Mouse (Mus musculus): Measurements from ENCODE around the gene Kcnk5. TPM values are rescaled to one million over a fixed set of nuclear protein-coding genes. Genes with fewer than 3 reads are reported as not detected.

Kcnk5 gene
- polyA plus RNA-seq (2016; fragmentation: Nextera tagmentation; extraction: Ambion mirVana): 4.4 and 7.1 TPM in 2 replicates

- H3K4me3 ChIP-seq: peak within 1 kb of the TSS; percentile 69
- peaks cover 41% of the 10 kb centered on the region for H3K4me1 ChIP-seq
- H3K9me3 ChIP-seq: no peaks in the 10 kb centered on the region
- H3K27me3 ChIP-seq (ENCODE audit: insufficient read depth, poor library complexity, severe bottlenecking): no peaks in the 10 kb centered on the region
- DNase-seq (ENCODE audit: low spot score): peak; percentile 95
- H3K27ac ChIP-seq: peak within 1 kb of the TSS; percentile 87
- under 1% methylated on average over 36 of the region's 36 CpGs for WGBS
- H3K36me3 ChIP-seq: no peaks in the 10 kb centered on the region
These were observed at the start of gene Kcnk5 for GRCm38 (mm10) chr14:20181466-20181921. Gene Kcnk5 (minus strand): TSS chr14:20181809.

GRCm38 (mm10) chr14:20230063-20230491 is 48.5 kb upstream of the Kcnk5 start:
- DNase-seq (ENCODE audit: low spot score): no peak
- Histone ChIP-seq H3K4me3 (no peak overlapping the region), H3K36me3 (no peaks in the 10 kb centered on the region), H3K27me3 (ENCODE audit: insufficient read depth, poor library complexity, severe bottlenecking) (no peaks in the 10 kb centered on the region; the same call in 1 of the 2 replicates), H3K9me3 (no peaks in the 10 kb centered on the region), H3K4me1 (peaks cover 6% of the 10 kb centered on the region; the same call in 1 of the 2 replicates), H3K27ac (no peak overlapping the region)
- 74% methylated on average over 7 of the region's 7 CpGs for WGBS

GRCm38 (mm10) chr14:20229437-20229836 is 47.8 kb upstream of the Kcnk5 start:
- DNase-seq (ENCODE audit: low spot score): no peak
- 70% methylated on average over 6 of the region's 6 CpGs for WGBS
- Histone ChIP-seq H3K9me3 (no peaks in the 10 kb centered on the region), H3K4me3 (no peak overlapping the region), H3K36me3 (no peaks in the 10 kb centered on the region), H3K27me3 (ENCODE audit: insufficient read depth, poor library complexity, severe bottlenecking) (no peaks in the 10 kb centered on the region; the same call in 1 of the 2 replicates), H3K4me1 (peaks cover 6% of the 10 kb centered on the region; the same call in 1 of the 2 replicates), H3K27ac (no peak overlapping the region)

- H3K4me3 ChIP-seq: no peak overlapping the region
- H3K27ac ChIP-seq: no peak overlapping the region
- peaks cover 6% of the 10 kb centered on the region; the same call in 1 of the 2 replicates for H3K4me1 ChIP-seq
- H3K27me3 ChIP-seq (ENCODE audit: insufficient read depth, poor library complexity, severe bottlenecking): peaks cover under 1% of the 10 kb centered on the region; the same call in 1 of the 2 replicates
- WGBS: 64% methylated on average over 4 of the region's 4 CpGs
- H3K36me3 ChIP-seq: no peaks in the 10 kb centered on the region
- no peak for DNase-seq (ENCODE audit: low spot score)
- H3K9me3 ChIP-seq: no peaks in the 10 kb centered on the region
These were observed 46.7 kb upstream of the Kcnk5 start for GRCm38 (mm10) chr14:20228336-20228735.

- 72% methylated on average over 2 of the region's 2 CpGs for WGBS
- H3K4me3 ChIP-seq: no peak overlapping the region
These were observed 45.4 kb upstream of the Kcnk5 start for GRCm38 (mm10) chr14:20226982-20227381.

GRCm38 (mm10) chr14:20226488-20226887 is 44.9 kb upstream of the Kcnk5 start:
- Histone ChIP-seq H3K36me3 (no peaks in the 10 kb centered on the region), H3K27me3 (ENCODE audit: insufficient read depth, poor library complexity, severe bottlenecking) (peaks cover 4% of the 10 kb centered on the region; the same call in 1 of the 2 replicates), H3K4me1 (peaks cover 8% of the 10 kb centered on the region; the same call in 1 of the 2 replicates), H3K4me3 (no peak overlapping the region), H3K27ac (no peak overlapping the region), H3K9me3 (no peaks in the 10 kb centered on the region)
- DNase-seq (ENCODE audit: low spot score): no peak
- 74% methylated on average over 7 of the region's 7 CpGs for WGBS

More at GRCm38 (mm10) chr14:20226982-20227381, 45.4 kb upstream of the Kcnk5 start:
- Histone ChIP-seq H3K9me3 (no peaks in the 10 kb centered on the region), H3K36me3 (no peaks in the 10 kb centered on the region), H3K27ac (no peak overlapping the region), H3K27me3 (ENCODE audit: insufficient read depth, poor library complexity, severe bottlenecking) (peaks cover 4% of the 10 kb centered on the region; the same call in 1 of the 2 replicates), H3K4me1 (peaks cover 8% of the 10 kb centered on the region; the same call in 1 of the 2 replicates)
- no peak for DNase-seq (ENCODE audit: low spot score)

- no peaks in the 10 kb centered on the region for H3K9me3 ChIP-seq
- WGBS: 67% methylated on average over 4 of the region's 4 CpGs
These were observed 43.9 kb upstream of the Kcnk5 start for GRCm38 (mm10) chr14:20225525-20225924.

GRCm38 (mm10) chr14:20224576-20225218 is 43.1 kb upstream of the Kcnk5 start:
- Histone ChIP-seq H3K27ac (no peak overlapping the region), H3K4me3 (no peak overlapping the region), H3K36me3 (no peaks in the 10 kb centered on the region), H3K4me1 (peaks cover 8% of the 10 kb centered on the region; the same call in 1 of the 2 replicates), H3K27me3 (ENCODE audit: insufficient read depth, poor library complexity, severe bottlenecking) (peaks cover 4% of the 10 kb centered on the region; the same call in 1 of the 2 replicates), H3K9me3 (no peaks in the 10 kb centered on the region)
- WGBS: 81% methylated on average over 10 of the region's 10 CpGs
- DNase-seq (ENCODE audit: low spot score): no peak

More at GRCm38 (mm10) chr14:20225525-20225924, 43.9 kb upstream of the Kcnk5 start:
- Histone ChIP-seq H3K4me1 (peaks cover 8% of the 10 kb centered on the region; the same call in 1 of the 2 replicates), H3K4me3 (no peak overlapping the region), H3K27ac (no peak overlapping the region), H3K27me3 (ENCODE audit: insufficient read depth, poor library complexity, severe bottlenecking) (peaks cover 4% of the 10 kb centered on the region; the same call in 1 of the 2 replicates), H3K36me3 (no peaks in the 10 kb centered on the region)
- no peak for DNase-seq (ENCODE audit: low spot score)

GRCm38 (mm10) chr14:20224163-20224562 is 42.6 kb upstream of the Kcnk5 start:
- H3K4me3 ChIP-seq: no peak overlapping the region
- WGBS: 61% methylated on average over 4 of the region's 4 CpGs
- peaks cover 8% of the 10 kb centered on the region; the same call in 1 of the 2 replicates for H3K4me1 ChIP-seq
- H3K27me3 ChIP-seq (ENCODE audit: insufficient read depth, poor library complexity, severe bottlenecking): 0 out of 2 replicates have a peak, but pooled peaks cover 4% of the 10 kb centered on the region
- H3K27ac ChIP-seq: no peak overlapping the region
- H3K9me3 ChIP-seq: no peaks in the 10 kb centered on the region
- no peaks in the 10 kb centered on the region for H3K36me3 ChIP-seq
- DNase-seq (ENCODE audit: low spot score): no peak

- WGBS: 75% methylated on average over 5 of the region's 5 CpGs
These were observed 41.6 kb upstream of the Kcnk5 start for GRCm38 (mm10) chr14:20223253-20223652.

GRCm38 (mm10) chr14:20221083-20221482 is 39.5 kb upstream of the Kcnk5 start:
- Histone ChIP-seq H3K4me1 (peaks cover 8% of the 10 kb centered on the region; the same call in 1 of the 2 replicates), H3K4me3 (no peak overlapping the region), H3K9me3 (no peaks in the 10 kb centered on the region), H3K27me3 (ENCODE audit: insufficient read depth, poor library complexity, severe bottlenecking) (0 out of 2 replicates have a peak, but pooled peaks cover 4% of the 10 kb centered on the region), H3K36me3 (no peaks in the 10 kb centered on the region), H3K27ac (no peak overlapping the region)
- DNase-seq (ENCODE audit: low spot score): no peak
- WGBS: 62% methylated on average over 7 of the region's 7 CpGs

More at GRCm38 (mm10) chr14:20223253-20223652, 41.6 kb upstream of the Kcnk5 start:
- Histone ChIP-seq H3K27ac (no peak overlapping the region), H3K9me3 (no peaks in the 10 kb centered on the region), H3K36me3 (no peaks in the 10 kb centered on the region), H3K4me1 (peaks cover 8% of the 10 kb centered on the region; the same call in 1 of the 2 replicates), H3K4me3 (no peak overlapping the region), H3K27me3 (ENCODE audit: insufficient read depth, poor library complexity, severe bottlenecking) (0 out of 2 replicates have a peak, but pooled peaks cover 4% of the 10 kb centered on the region)
- no peak for DNase-seq (ENCODE audit: low spot score)

GRCm38 (mm10) chr14:20219849-20220248 is 38.2 kb upstream of the Kcnk5 start:
- H3K27me3 ChIP-seq (ENCODE audit: insufficient read depth, poor library complexity, severe bottlenecking): 0 out of 2 replicates have a peak, but pooled peaks cover 4% of the 10 kb centered on the region
- DNase-seq (ENCODE audit: low spot score): no peak
- H3K9me3 ChIP-seq: no peaks in the 10 kb centered on the region
- 75% methylated on average over 1 of the region's 1 CpGs for WGBS
- no peak overlapping the region for H3K27ac ChIP-seq
- no peak overlapping the region for H3K4me3 ChIP-seq
- no peaks in the 10 kb centered on the region for H3K36me3 ChIP-seq
- 0 out of 2 replicates have a peak, but pooled peaks cover 2% of the 10 kb centered on the region for H3K4me1 ChIP-seq

- Histone ChIP-seq H3K9me3 (no peaks in the 10 kb centered on the region), H3K4me1 (no peaks in the 10 kb centered on the region), H3K4me3 (no peak overlapping the region), H3K27me3 (ENCODE audit: insufficient read depth, poor library complexity, severe bottlenecking) (no peaks in the 10 kb centered on the region), H3K27ac (no peak overlapping the region), H3K36me3 (no peaks in the 10 kb centered on the region)
- WGBS: 59% methylated on average over 3 of the region's 3 CpGs
- no peak for DNase-seq (ENCODE audit: low spot score)
These were observed 35.8 kb upstream of the Kcnk5 start for GRCm38 (mm10) chr14:20217299-20217864.
